Mouse (Mus musculus): ENCODE results near the gene Atg9a.

- TF ChIP-seq CTCF (IDR thresholded peaks at IDR 0.05; ENCODE audit: control insufficient read depth, insufficient read depth, insufficient replicate concordance, low read depth, low read length) (no peak), POLR2A (IDR thresholded peaks at IDR 0.05; ENCODE audit: control insufficient read depth, low read depth, low read length) (no peak)
Observed at GRCm38 (mm10) chr1:75148727-75149126, 43.3 kb downstream of the Atg9a start.
